Mouse (Mus musculus) brain, embryonic 14.5 days (tissue): Measurements from ENCODE around the gene Olfr957. TPM values are rescaled to one million over a fixed set of nuclear protein-coding genes. Genes with fewer than 3 reads are reported as not detected.

Experiments
- DNase-seq: peaks from one replicate; pipeline ENCODE4 v3.0.0-alpha.2; 2011; ENCODE audit warnings: low read depth
- CTCF ChIP-seq: fragments of 200-500 bp; IDR thresholded peaks from 2 replicates; pipeline ENCODE4 v1.5.1; 2012; ENCODE audit warnings: inconsistent platforms, mild to moderate bottlenecking, moderate library complexity, borderline replicate concordance; ENCODE audit not compliant: insufficient read depth, insufficient read length; ENCODE audit errors: extremely low read depth
- POLR2A ChIP-seq: fragments of 200-500 bp; IDR thresholded peaks from 2 replicates; pipeline ENCODE4 v1.6.1; 2012; ENCODE audit warnings: mild to moderate bottlenecking, inconsistent platforms, borderline replicate concordance; ENCODE audit not compliant: poor library complexity, insufficient read depth, insufficient read length, severe bottlenecking; ENCODE audit errors: extremely low read depth
- polyA plus RNA-seq: library from polyadenylated mRNA; depleted of rRNA; stranded (reverse); fragments of >200 nt; gene quantifications from 2 replicates; pipeline ENCODE4 v1.2.3, GENCODE M21; 2012; rRNA removed

Olfr957 gene
- not detected in 2 replicates for polyA plus RNA-seq

DNA sequence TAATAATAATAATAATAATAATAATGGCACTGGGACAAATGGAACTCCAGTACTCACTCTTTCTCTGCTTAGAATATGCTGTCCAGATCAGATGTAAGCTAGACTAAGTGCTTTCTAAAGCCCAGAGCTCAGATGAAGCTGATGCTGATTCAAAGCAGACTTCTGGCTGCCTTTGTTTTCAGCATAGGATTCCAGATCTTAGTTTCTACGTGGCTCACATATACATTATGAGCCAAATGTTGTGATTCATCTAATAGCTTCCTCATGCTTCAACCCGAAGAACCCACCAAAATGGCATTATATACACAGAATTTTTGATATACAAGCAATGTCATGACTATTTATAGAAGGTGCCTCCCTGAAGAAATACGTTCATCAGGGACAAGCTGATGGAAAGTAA is at the start of gene Olfr957:
TSS of gene Olfr957 (minus strand) at position 279 of the 400 bp plus-strand sequence.
- TF ChIP-seq CTCF (no peak), POLR2A (no peak)
- no peak for DNase-seq

DNA sequence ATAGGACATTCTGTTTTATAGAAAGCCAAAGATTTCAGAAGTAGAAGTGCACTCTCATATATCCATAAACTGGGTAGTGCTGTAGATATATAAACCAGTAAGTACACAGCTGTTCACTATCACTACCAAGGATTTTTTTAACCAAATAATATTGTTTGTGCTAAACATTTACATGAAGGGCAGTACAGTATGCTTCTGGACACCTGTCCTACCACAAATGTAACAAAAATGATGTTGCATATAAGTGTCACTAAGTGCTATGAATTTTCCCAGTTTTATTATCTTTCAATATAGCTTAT is 42.7 kb upstream of the Olfr957 start:
- DNase-seq, result no peak
- TF ChIP-seq CTCF (no peak), POLR2A (no peak)

DNA sequence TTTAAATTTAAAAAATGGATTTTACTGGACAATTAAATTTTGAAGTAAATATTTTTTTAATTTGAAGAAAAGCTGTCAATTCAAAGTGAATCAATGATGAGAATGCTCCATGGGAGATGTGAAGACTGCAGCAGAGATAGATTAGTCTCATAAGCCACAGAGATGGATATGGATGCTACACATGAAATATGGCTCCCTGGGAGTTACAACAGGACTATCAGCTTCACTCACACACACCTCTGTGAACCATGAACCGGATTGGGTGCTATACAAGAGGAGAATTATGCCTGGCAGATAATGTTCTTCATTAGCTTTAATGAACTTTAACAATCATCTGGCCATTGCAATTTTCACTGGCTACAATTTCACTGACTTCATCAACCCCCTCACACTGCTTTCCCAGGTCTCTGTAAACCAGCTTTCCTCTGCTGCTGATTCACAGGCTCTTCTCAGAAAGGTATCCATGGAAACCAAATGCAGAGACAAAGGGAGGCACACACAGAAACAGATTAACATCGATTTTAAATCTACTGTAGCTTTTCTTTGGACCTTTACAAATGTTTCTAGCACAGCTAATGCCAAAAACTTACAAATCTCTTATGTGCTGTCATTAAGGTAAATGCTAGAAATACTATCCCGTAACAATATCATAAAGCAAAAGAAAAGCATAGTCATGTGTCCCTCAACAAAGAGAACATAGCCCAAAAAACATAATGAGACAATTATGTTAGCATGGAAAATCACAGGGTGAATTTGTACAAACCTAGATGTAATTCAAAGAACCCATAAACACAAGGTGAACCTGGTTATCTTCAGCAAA is 42.1 kb upstream of the Olfr957 start:
- DNase-seq, result peak; percentile 94
- TF ChIP-seq CTCF (no peak), POLR2A (no peak)

DNA sequence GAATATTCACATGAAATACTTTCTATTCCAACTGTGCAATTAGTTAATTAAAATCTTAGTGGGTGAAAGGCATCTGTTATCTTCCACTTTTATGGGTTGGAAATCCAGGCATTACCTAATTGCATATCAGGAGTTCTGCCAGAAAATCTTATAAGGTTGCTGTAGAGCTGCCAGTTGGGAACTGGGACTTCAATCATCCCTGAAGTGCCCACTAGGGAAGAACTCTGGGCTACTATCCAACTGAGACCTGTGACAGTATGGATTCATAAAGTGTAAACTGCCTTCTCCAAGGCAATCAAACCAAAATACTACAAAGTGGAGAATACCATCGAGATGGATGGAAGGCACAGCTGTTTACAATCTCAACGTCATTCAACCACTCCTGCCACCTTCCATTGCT is 38.3 kb upstream of the Olfr957 start, which contains the start of gene Olfr958:
TSS of gene Olfr958 (minus strand) at position 109 of the 400 bp plus-strand sequence.
- TF ChIP-seq CTCF (no peak), POLR2A (no peak)
- DNase-seq, result peak; percentile 90

DNA sequence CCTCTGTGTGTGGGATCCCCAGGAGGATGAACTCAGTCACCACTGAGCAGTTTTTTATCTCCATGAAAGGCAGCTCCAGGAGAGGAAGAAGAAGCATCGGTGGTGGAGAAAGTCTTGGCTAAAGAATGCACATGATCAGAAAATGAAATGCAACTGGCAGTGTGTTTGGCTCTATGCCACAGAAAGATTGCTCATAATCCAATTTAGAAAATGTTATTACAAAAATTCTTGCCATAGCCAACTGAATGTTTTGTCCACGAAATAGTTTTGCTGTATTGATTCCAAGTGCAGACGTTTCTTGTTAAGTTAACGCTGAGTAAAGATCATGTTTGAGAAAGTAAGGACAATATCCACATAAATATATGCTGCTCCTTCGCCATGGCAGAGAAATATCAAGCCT is 35.2 kb upstream of the Olfr957 start:
- peak; percentile 19 for DNase-seq
- TF ChIP-seq POLR2A (no peak), CTCF (no peak)

DNA sequence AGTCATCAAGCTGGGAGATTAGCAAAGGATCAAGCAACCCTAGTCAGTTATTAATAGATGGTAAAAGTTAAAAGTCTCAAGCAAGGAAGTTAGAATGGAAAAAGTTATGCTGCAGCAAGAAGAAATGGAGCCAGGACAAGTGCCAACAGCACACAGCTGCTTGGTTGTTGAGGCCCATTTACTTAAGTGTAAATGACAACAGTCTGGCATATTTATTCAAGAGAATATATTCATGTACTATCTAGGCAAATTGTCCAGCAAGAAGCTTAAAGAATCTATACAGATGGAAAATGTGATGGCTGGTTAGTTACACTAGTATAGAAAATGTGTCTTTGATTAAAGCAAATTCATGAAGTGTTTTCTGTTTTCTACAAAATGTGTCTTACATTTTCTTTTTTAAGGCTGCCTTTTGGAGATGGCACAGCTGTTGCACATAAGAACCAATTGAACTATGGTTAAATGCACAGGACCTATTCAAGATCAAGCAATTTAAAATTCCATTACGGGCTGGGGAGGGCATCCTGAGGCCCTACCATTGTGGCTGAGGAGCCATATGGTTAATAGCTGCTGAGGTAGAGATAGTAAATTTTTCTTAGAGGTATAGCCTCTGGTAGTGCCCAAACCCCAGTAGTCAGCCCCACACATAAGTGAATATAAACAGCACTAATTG is 8.1 kb upstream of the Olfr957 start:
- TF ChIP-seq CTCF, result no peak
- DNase-seq, result peak; percentile 11

DNA sequence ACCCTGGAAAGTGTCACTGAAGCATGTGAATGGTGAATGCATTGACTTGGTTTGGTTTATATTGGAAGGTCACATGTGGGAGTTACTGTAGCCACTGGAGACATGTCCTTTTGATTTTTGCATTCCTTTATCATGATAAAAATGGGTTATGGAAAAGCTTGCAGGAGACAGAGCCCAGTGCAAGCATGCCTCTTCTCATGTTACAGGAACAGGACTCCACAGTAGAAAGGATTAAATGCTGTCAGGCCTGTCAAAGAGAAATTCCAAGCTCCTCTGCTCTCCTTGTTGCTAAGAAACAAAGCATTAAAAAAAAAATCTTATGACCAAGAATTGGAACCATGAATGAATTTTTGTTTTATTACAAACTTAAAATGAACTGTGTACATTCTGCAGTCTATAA is 3.0 kb upstream of the Olfr957 start:
- TF ChIP-seq CTCF, result no peak
- no peak for TF ChIP-seq POLR2A
- no peak for DNase-seq

DNA sequence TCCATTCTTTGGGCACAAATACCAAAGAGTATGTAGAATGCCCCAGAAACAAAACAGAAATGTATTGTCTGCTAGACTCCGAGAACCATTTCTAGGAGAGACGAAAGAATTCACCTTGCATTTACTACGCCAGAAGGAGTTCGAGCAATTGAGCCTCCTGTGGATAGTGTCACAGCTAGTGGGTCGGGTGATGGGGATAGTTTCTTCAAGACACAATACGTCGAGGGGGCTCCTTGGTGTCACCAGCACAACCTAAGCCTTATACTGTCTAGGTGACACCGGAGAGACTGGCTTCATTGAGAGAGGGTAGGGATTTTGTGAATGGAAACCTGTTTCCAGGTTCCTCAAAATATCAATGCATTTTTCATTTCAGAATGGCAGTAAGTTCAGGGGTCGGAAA is 6.2 kb downstream of the Olfr957 start:
- TF ChIP-seq CTCF (no peak), POLR2A (no peak)
- no peak for DNase-seq

DNA sequence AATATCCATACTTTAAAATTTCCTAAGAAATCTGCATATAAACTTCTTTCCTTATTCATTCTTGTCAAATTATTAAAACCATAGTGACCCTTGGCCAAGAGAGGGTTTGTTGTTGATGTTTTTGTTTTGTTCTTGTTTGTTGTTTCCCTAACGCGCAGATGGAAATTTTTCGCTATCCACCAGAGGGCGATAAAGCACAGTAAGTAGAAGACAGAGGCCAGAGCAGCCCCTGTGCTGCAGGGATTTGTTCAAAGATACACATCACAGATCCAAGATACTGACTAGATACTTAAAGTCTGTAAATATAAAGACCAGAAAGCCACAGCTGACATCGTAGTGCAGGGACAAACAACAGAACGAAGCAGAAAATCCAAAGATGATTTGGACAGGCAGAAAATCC is 6.6 kb downstream of the Olfr957 start:
- peak; percentile 89 for DNase-seq
- no peak for TF ChIP-seq POLR2A
- TF ChIP-seq CTCF, result peak; percentile 72; the same call in 1 of the 2 replicates

DNA sequence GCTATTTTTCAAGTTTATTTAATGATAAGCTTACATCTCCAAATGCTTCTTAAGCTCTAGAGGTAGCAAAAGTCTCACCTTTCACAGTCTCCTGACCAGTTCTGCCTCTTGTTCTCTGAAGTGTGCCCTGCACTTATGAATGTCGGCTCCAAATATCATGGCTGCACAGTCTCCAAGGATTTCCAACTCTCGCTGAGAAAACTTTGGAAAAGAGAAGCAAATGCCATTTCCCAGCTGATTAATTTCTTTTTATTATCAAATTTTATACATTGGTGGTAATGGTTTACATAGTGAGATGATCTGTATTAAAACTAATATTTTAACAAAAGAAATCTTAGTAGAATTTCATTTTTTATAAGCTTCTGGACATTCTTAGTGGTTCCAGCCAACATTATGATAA is 21.7 kb downstream of the Olfr957 start, which contains the start of gene Olfr44:
TSS of gene Olfr44 (minus strand) at position 101 of the 400 bp plus-strand sequence.
- TF ChIP-seq CTCF, result no peak
- TF ChIP-seq POLR2A, result no peak

DNA sequence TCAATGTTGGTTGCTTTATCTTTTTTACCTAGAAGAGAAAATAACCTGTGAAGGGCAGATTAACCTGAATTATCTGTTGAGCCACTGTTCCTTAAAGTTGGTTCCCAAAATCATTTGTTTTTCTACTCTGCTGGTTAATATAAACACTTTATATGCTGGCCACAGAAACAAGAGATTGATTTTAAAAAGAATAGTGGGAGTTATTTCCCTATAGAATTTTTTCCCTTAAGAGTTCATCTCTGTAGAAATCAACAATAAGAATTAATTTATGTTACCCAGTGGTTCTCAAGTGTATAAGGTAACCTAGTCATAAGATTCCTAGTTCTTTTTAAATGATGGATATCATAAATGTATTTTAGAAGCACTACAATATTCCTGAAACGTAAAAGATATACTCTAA is 43.8 kb downstream of the Olfr957 start, which contains the start of gene Olfr955:
TSS of gene Olfr955 (minus strand) at position 101 of the 400 bp plus-strand sequence.
- no peak for DNase-seq
- TF ChIP-seq POLR2A (no peak), CTCF (no peak)

More for the DNA sequence above, 21.7 kb downstream of the Olfr957 start, which contains the start of gene Olfr44:
- no peak for DNase-seq

Other genes with a start within 250 kb of the Olfr957 start
- gene Olfr945, start 239.0 kb downstream of the Olfr957 start, polyA plus RNA-seq, result not detected in 2 replicates
- not detected in 2 replicates for gene Olfr948, start 189.8 kb downstream of the Olfr957 start, polyA plus RNA-seq
- not detected in 2 replicates for gene Olfr951, start 128.4 kb downstream of the Olfr957 start, polyA plus RNA-seq
- not detected in 2 replicates for gene Olfr952, start 88.7 kb downstream of the Olfr957 start, polyA plus RNA-seq
- gene Olfr954, start 59.1 kb downstream of the Olfr957 start, polyA plus RNA-seq, result not detected in 2 replicates
- gene Olfr955, start 43.9 kb downstream of the Olfr957 start, polyA plus RNA-seq, result not detected in 2 replicates
- gene Olfr44, start 21.8 kb downstream of the Olfr957 start, polyA plus RNA-seq, result not detected in 2 replicates
- not detected in 2 replicates for gene Olfr958, start 38.2 kb upstream of the Olfr957 start, polyA plus RNA-seq
- gene Olfr959, start 59.8 kb upstream of the Olfr957 start, polyA plus RNA-seq, result not detected in 2 replicates
- gene AW551984, start 88.6 kb upstream of the Olfr957 start, polyA plus RNA-seq, result 61.0 and 87.9 TPM in 2 replicates
- gene Olfr148, start 94.8 kb upstream of the Olfr957 start, polyA plus RNA-seq, result not detected in 2 replicates
- gene Olfr960, start 105.6 kb upstream of the Olfr957 start, polyA plus RNA-seq, result not detected in 2 replicates
- not detected in 2 replicates for gene Olfr961, start 129.3 kb upstream of the Olfr957 start, polyA plus RNA-seq
- gene Olfr963, start 151.4 kb upstream of the Olfr957 start, polyA plus RNA-seq, result not detected in 2 replicates
- gene Olfr149, start 191.3 kb upstream of the Olfr957 start, polyA plus RNA-seq, result not detected in 2 replicates
- not detected in 2 replicates for gene Olfr965, start 195.5 kb upstream of the Olfr957 start, polyA plus RNA-seq
- not detected in 2 replicates for gene Olfr150, start 215.2 kb upstream of the Olfr957 start, polyA plus RNA-seq
- not detected in 2 replicates for gene Olfr967, start 230.4 kb upstream of the Olfr957 start, polyA plus RNA-seq